Mouse (Mus musculus) lung, embryonic 14.5 days (tissue): ENCODE measurements around the gene Prkch. TPM values are rescaled to one million over a fixed set of nuclear protein-coding genes. Genes with fewer than 3 reads are reported as not detected.

Source experiments
- ATAC-seq: fragments of 200-750 bp; cut with Nextera tagmentation; 2 replicates; pipeline ENCODE4 v1.8.0; 2017; ENCODE audit warnings: mild to moderate bottlenecking, moderate TSS enrichment, moderate library complexity; ENCODE audit not compliant: insufficient read depth
- DNase-seq: peaks from one replicate; pipeline ENCODE4 v3.0.0-alpha.2; 2015
- H3K27ac ChIP-seq: fragments of 300-500 bp; sonication (generic); 2 replicates; pipeline ENCODE4 v1.5.1; 2014; ENCODE audit warnings: low read depth, mild to moderate bottlenecking, moderate library complexity
- H3K27me3 ChIP-seq: fragments of 300-500 bp; sonication (generic); 2 replicates; pipeline ENCODE4 v1.6.1; 2014; ENCODE audit warnings: low read length, control low read depth; ENCODE audit not compliant: insufficient read depth
- H3K36me3 ChIP-seq: fragments of 300-500 bp; sonication (generic); 2 replicates; pipeline ENCODE4 v1.6.1; 2014; ENCODE audit warnings: control low read depth; ENCODE audit not compliant: insufficient read depth
- H3K4me1 ChIP-seq: fragments of 300-500 bp; sonication (generic); 2 replicates; pipeline ENCODE4 v1.6.1; 2014; ENCODE audit warnings: antibody characterized with exemption, control low read depth; ENCODE audit not compliant: insufficient read depth
- H3K4me2 ChIP-seq: fragments of 300-500 bp; sonication (generic); 2 replicates; pipeline ENCODE4 v1.6.1; 2014; ENCODE audit warnings: mild to moderate bottlenecking
- H3K4me3 ChIP-seq: fragments of 300-500 bp; sonication (generic); 2 replicates; pipeline ENCODE4 v1.5.1; 2014; ENCODE audit warnings: low read depth, low read length
- H3K9ac ChIP-seq: fragments of 300-500 bp; sonication (generic); 2 replicates; pipeline ENCODE4 v1.6.1; 2014
- H3K9me3 ChIP-seq: fragments of 300-500 bp; sonication (generic); 2 replicates; pipeline ENCODE4 v1.6.1; 2016; ENCODE audit warnings: low read depth, low read length, control low read depth
- CTCF ChIP-seq: IDR thresholded peaks from 2 replicates; pipeline ENCODE4 v1.5.1; 2016; ENCODE audit warnings: antibody characterized with exemption, low read depth
- WGBS: fragments of 180-500 bp; shearing (Covaris S2); extraction: QIAGEN DNeasy Blood & Tissue Kit; methylation state at CpG from one replicate; pipeline ENCODE4 v1.1.7; 2014; 5-methylcytosine and 5-hydroxymethylcytosine counted together
- polyA plus RNA-seq: library from polyadenylated mRNA; unstranded; fragments of >200 nt; fragmentation: Nextera tagmentation; extraction: Ambion mirVana; gene quantifications from 2 replicates; pipeline ENCODE4 v1.2.1, GENCODE M21; 2014

The Prkch gene
- polyA plus RNA-seq, 1 experiment from 2014 or later, result 18.0 TPM

DNA sequence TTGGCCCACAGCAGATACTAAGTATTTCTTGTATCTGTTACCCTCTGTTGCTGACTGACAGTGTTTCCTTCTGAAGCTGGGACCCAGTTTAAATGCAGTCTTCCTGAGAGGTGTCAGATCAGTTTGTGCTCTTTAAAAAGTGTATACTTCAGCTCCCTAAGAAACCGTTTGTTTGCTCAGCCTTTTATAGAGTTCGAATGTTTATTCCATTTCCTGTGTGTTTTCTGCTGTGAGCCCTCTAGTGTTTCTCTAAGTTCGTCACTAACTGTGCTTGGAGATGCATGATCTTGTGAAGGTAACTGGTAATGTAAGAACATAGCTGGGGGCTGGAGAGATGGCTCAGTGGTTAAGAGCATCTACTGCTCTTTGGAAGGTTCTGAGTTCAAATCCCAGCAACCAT is 27.1 kb downstream of the Prkch start:
- H3K4me3 ChIP-seq, result no peak overlapping the region
- no peak overlapping the region for H3K27ac ChIP-seq
- peaks cover 8% of the 10 kb centered on the region; the same call in 1 of the 2 replicates for H3K4me1 ChIP-seq
- H3K4me2 ChIP-seq, result no peak overlapping the region
- WGBS, result 51% methylated on average over 3 of the region's 3 CpGs
- ATAC-seq (no peak), DNase-seq (no peak)
- H3K9ac ChIP-seq, result no peak overlapping the region
- TF ChIP-seq CTCF, result no peak
- H3K27me3 ChIP-seq, result no peaks in the 10 kb centered on the region
- no peaks in the 10 kb centered on the region for H3K36me3 ChIP-seq
- no peaks in the 10 kb centered on the region for H3K9me3 ChIP-seq

DNA sequence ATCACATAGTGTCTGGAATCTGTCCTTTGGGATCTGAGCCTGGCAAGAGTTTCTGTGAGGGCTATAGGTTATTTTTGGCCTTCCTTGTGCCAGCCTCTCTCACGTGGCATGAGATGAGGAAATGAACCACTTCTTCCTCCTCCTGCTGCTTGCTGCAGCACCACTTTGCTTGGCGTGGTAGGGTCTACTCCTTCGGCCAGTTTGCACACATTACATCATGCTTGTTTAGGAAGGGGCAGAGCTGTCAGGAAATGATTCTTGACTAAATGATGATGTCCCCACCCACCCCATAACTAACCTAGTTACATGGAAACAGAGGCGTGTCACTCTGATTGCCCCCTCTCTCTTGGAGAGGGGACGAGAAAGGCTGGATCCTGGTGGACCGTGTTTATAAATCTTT is 28.6 kb downstream of the Prkch start:
- no peak for TF ChIP-seq CTCF
- H3K9ac ChIP-seq, result no peak overlapping the region
- peaks cover 3% of the 10 kb centered on the region; the same call in 1 of the 2 replicates for H3K4me1 ChIP-seq
- ATAC-seq (no peak), DNase-seq (no peak)
- no peak overlapping the region for H3K27ac ChIP-seq
- H3K36me3 ChIP-seq, result no peaks in the 10 kb centered on the region
- no peaks in the 10 kb centered on the region for H3K9me3 ChIP-seq
- 59% methylated on average over 6 of the region's 6 CpGs for WGBS
- H3K4me2 ChIP-seq, result no peak overlapping the region
- no peaks in the 10 kb centered on the region for H3K27me3 ChIP-seq
- no peak overlapping the region for H3K4me3 ChIP-seq

DNA sequence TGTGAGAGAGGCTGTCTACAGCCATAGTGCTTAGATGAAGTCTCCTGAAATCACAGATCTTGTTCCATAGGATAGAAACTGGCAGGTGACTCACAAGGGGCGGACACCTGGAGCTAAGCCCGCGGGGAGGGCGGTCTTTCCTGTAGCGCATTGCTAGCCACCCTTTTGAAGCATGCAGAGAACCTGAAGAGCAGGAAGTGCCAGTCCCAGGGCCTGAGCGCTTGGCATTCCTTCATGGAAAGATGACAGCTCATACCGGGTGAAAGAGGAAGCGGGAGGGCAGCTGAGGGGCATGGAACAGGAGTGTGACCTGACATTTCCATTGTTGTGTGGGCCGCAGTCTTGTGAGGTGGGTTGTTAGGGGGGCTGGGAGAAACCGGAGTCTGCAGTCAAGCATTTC is 33.1 kb downstream of the Prkch start:
- DNase-seq (peak; percentile 84), ATAC-seq (peak; percentile 95)
- WGBS, result 22% methylated on average over 10 of the region's 10 CpGs
- Histone ChIP-seq H3K9me3 (no peaks in the 10 kb centered on the region), H3K27ac (peak overlapping the region; percentile 43; the same call in 1 of the 2 replicates), H3K4me2 (peak overlapping the region; percentile 15), H3K4me3 (no peak overlapping the region), H3K27me3 (no peaks in the 10 kb centered on the region), H3K4me1 (no peaks in the 10 kb centered on the region), H3K36me3 (no peaks in the 10 kb centered on the region), H3K9ac (no peak overlapping the region)
- no peak for TF ChIP-seq CTCF

- Histone ChIP-seq H3K27ac (no peak overlapping the region), H3K4me3 (no peak overlapping the region), H3K36me3 (no peaks in the 10 kb centered on the region), H3K4me2 (no peak overlapping the region), H3K27me3 (no peaks in the 10 kb centered on the region), H3K9me3 (no peaks in the 10 kb centered on the region), H3K9ac (no peak overlapping the region), H3K4me1 (no peaks in the 10 kb centered on the region)
- TF ChIP-seq CTCF, result no peak
- WGBS, result 88% methylated on average over 6 of the region's 6 CpGs
- ATAC-seq (no peak), DNase-seq (no peak)
These were observed 40.9 kb downstream of the Prkch start for GRCm38 (mm10) chr12:73625277-73626032.

- Histone ChIP-seq H3K36me3 (no peaks in the 10 kb centered on the region), H3K27me3 (no peaks in the 10 kb centered on the region), H3K4me3 (no peak overlapping the region), H3K27ac (no peak overlapping the region), H3K9ac (no peak overlapping the region), H3K4me2 (no peak overlapping the region), H3K9me3 (no peaks in the 10 kb centered on the region), H3K4me1 (no peaks in the 10 kb centered on the region)
- no peak for TF ChIP-seq CTCF
- 82% methylated on average over 14 of the region's 14 CpGs for whole genome bisulfite sequencing
- no peak for ATAC-seq
- no peak for DNase-seq
These were observed 43.3 kb downstream of the Prkch start for GRCm38 (mm10) chr12:73627902-73628301.

GRCm38 (mm10) chr12:73630596-73630995 is 46.0 kb downstream of the Prkch start:
- Histone ChIP-seq H3K4me1 (no peaks in the 10 kb centered on the region), H3K4me3 (no peak overlapping the region), H3K4me2 (no peak overlapping the region), H3K27me3 (no peaks in the 10 kb centered on the region), H3K36me3 (no peaks in the 10 kb centered on the region), H3K27ac (no peak overlapping the region), H3K9ac (no peak overlapping the region), H3K9me3 (no peaks in the 10 kb centered on the region)
- ATAC-seq, result no peak
- no peak for DNase-seq
- 65% methylated on average over 11 of the region's 11 CpGs for WGBS
- no peak for TF ChIP-seq CTCF

DNA sequence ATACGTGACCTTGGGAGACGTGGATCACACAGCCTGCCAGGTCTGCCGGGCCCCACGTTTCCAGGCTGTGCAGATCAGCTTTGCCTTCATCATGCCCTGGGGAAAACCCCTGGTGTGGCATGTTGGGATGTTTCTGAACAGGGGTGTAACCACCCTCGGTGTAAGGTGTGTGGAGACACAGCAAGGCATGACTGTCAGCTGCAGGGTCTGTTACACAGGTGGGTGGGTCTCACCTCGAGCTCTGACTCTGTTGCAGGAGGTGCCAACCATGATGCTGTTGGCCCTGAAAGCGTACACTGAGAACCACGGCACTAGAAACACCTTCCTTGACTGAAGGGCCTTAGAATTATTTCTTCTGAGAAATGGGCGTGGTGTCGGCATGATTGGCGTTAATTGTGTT is 46.6 kb downstream of the Prkch start:
- Histone ChIP-seq H3K4me2 (no peak overlapping the region), H3K27me3 (no peaks in the 10 kb centered on the region), H3K9ac (no peak overlapping the region), H3K36me3 (no peaks in the 10 kb centered on the region), H3K4me1 (no peaks in the 10 kb centered on the region), H3K27ac (no peak overlapping the region), H3K9me3 (no peaks in the 10 kb centered on the region), H3K4me3 (no peak overlapping the region)
- WGBS, result 66% methylated on average over 11 of the region's 11 CpGs
- DNase-seq, result no peak
- no peak for ATAC-seq
- TF ChIP-seq CTCF, result no peak
